Mouse (Mus musculus) midbrain, embryonic 11.5 days (tissue): ENCODE measurements at regions not wholly inside any gene's neighbourhood (a gene's known extent, or its start where the extent isn't known, plus 50 kb on each side); places are given as distances from the start of the nearest gene placed in this dataset.

Experiments used
- ATAC-seq: fragments of 200-750 bp; cut with Nextera tagmentation; 2 replicates; pipeline ENCODE4 v1.8.0; 2017; ENCODE audit warnings: moderate TSS enrichment, moderate library complexity; ENCODE audit not compliant: low FRiP score
- DNase-seq: peaks from one replicate; pipeline ENCODE4 v3.0.0; 2015; ENCODE audit warnings: low spot score; ENCODE audit errors: missing footprints
- H3K27ac ChIP-seq: fragments of 300-500 bp; sonication (generic); 2 replicates; pipeline ENCODE4 v1.5.1; 2014; ENCODE audit warnings: low read depth, low read length
- H3K27me3 ChIP-seq: fragments of 300-500 bp; sonication (generic); 2 replicates; pipeline ENCODE4 v1.6.1; 2014; ENCODE audit warnings: mild to moderate bottlenecking, low read length, moderate library complexity, mixed read lengths; ENCODE audit not compliant: control insufficient read depth, insufficient read depth
- H3K36me3 ChIP-seq: fragments of 300-500 bp; sonication (generic); 2 replicates; pipeline ENCODE4 v1.6.1; 2014; ENCODE audit warnings: mild to moderate bottlenecking, low read length, moderate library complexity, mixed read lengths; ENCODE audit not compliant: control insufficient read depth, insufficient read depth
- H3K4me1 ChIP-seq: fragments of 300-500 bp; sonication (generic); 2 replicates; pipeline ENCODE4 v1.6.1; 2014; ENCODE audit warnings: low read length; ENCODE audit not compliant: control insufficient read depth, insufficient read depth
- H3K4me2 ChIP-seq: fragments of 300-500 bp; sonication (generic); 2 replicates; pipeline ENCODE4 v1.6.1; 2014; ENCODE audit warnings: mild to moderate bottlenecking, moderate library complexity
- H3K4me3 ChIP-seq: fragments of 300-500 bp; sonication (generic); 2 replicates; pipeline ENCODE4 v1.5.1; 2014; ENCODE audit warnings: low read depth, low read length
- H3K9ac ChIP-seq: fragments of 300-500 bp; sonication (generic); 2 replicates; pipeline ENCODE4 v1.6.1; 2014; ENCODE audit warnings: low read length
- H3K9me3 ChIP-seq: fragments of 300-500 bp; sonication (generic); 2 replicates; pipeline ENCODE4 v1.6.1; 2016; ENCODE audit warnings: low read length; ENCODE audit not compliant: control insufficient read depth
- WGBS: fragments of 180-500 bp; shearing (Covaris S2); extraction: QIAGEN DNeasy Blood & Tissue Kit; methylation state at CpG from one replicate; pipeline ENCODE4 v1.1.7; 2014; 5-methylcytosine and 5-hydroxymethylcytosine counted together

GRCm38 (mm10) chr2:51055339-51055738, 93.6 kb downstream of the Rnd3 start:
- DNase-seq: no peak

GRCm38 (mm10) chr2:51049834-51050170, 99.1 kb downstream of the Rnd3 start:
- no peak for DNase-seq
- ATAC-seq: no peak
- WGBS: 51% methylated on average over 3 of the region's 3 CpGs
- Histone ChIP-seq H3K4me1 (0 out of 2 replicates have a peak, but pooled peaks cover 2% of the 10 kb centered on the region), H3K9me3 (no peaks in the 10 kb centered on the region), H3K27me3 (no peaks in the 10 kb centered on the region), H3K4me2 (no peak overlapping the region), H3K36me3 (no peaks in the 10 kb centered on the region), H3K4me3 (no peak overlapping the region), H3K27ac (no peak overlapping the region), H3K9ac (no peak overlapping the region)

More at GRCm38 (mm10) chr2:51055339-51055738, 93.6 kb downstream of the Rnd3 start:
- Histone ChIP-seq H3K9ac (no peak overlapping the region), H3K27ac (no peak overlapping the region), H3K4me2 (no peak overlapping the region), H3K9me3 (no peaks in the 10 kb centered on the region), H3K4me1 (peaks cover 3% of the 10 kb centered on the region; the same call in 1 of the 2 replicates), H3K4me3 (no peak overlapping the region), H3K36me3 (no peaks in the 10 kb centered on the region), H3K27me3 (no peaks in the 10 kb centered on the region)
- 76% methylated on average over 3 of the region's 3 CpGs for WGBS
- ATAC-seq: no peak

GRCm38 (mm10) chr2:51049101-51049833, 99.6 kb downstream of the Rnd3 start:
- Histone ChIP-seq H3K27ac (no peak overlapping the region), H3K9me3 (no peaks in the 10 kb centered on the region), H3K9ac (no peak overlapping the region), H3K4me1 (0 out of 2 replicates have a peak, but pooled peaks cover 2% of the 10 kb centered on the region), H3K36me3 (no peaks in the 10 kb centered on the region), H3K27me3 (no peaks in the 10 kb centered on the region), H3K4me2 (no peak overlapping the region), H3K4me3 (no peak overlapping the region)
- DNase-seq: no peak
- ATAC-seq: no peak
- WGBS: 53% methylated on average over 8 of the region's 8 CpGs

GRCm38 (mm10) chr2:51047520-51047919, 101.4 kb downstream of the Rnd3 start:
- Histone ChIP-seq H3K27ac (no peak overlapping the region), H3K4me2 (no peak overlapping the region), H3K27me3 (no peaks in the 10 kb centered on the region), H3K4me3 (no peak overlapping the region), H3K36me3 (no peaks in the 10 kb centered on the region), H3K9ac (no peak overlapping the region), H3K9me3 (no peaks in the 10 kb centered on the region), H3K4me1 (0 out of 2 replicates have a peak, but pooled peaks cover 2% of the 10 kb centered on the region)
- no peak for DNase-seq
- WGBS: 85% methylated on average over 5 of the region's 5 CpGs
- ATAC-seq: no peak

- no peaks in the 10 kb centered on the region for H3K9me3 ChIP-seq
- no peak for DNase-seq
- no peaks in the 10 kb centered on the region for H3K27me3 ChIP-seq
- H3K4me2 ChIP-seq: no peak overlapping the region
- 71% methylated on average over 2 of the region's 2 CpGs for WGBS
- ATAC-seq: no peak
- no peak overlapping the region for H3K27ac ChIP-seq
- no peak overlapping the region for H3K9ac ChIP-seq
- H3K4me1 ChIP-seq: 0 out of 2 replicates have a peak, but pooled peaks cover 2% of the 10 kb centered on the region
- no peaks in the 10 kb centered on the region for H3K36me3 ChIP-seq
- H3K4me3 ChIP-seq: no peak overlapping the region
Observed at GRCm38 (mm10) chr2:51045626-51046025, 103.3 kb downstream of the Rnd3 start.

- Histone ChIP-seq H3K27me3 (no peaks in the 10 kb centered on the region), H3K4me1 (no peaks in the 10 kb centered on the region), H3K9me3 (no peaks in the 10 kb centered on the region), H3K4me3 (no peak overlapping the region), H3K9ac (no peak overlapping the region), H3K36me3 (no peaks in the 10 kb centered on the region), H3K4me2 (no peak overlapping the region), H3K27ac (no peak overlapping the region)
- WGBS: 61% methylated on average over 7 of the region's 7 CpGs
- DNase-seq: no peak
- no peak for ATAC-seq
Observed at GRCm38 (mm10) chr2:51041101-51041500, 107.8 kb downstream of the Rnd3 start.

- no peak for ATAC-seq
- 68% methylated on average over 6 of the region's 6 CpGs for WGBS
Observed at GRCm38 (mm10) chr2:51038685-51039084, 110.2 kb downstream of the Rnd3 start.

GRCm38 (mm10) chr2:51036995-51037394, 111.9 kb downstream of the Rnd3 start:
- H3K9me3 ChIP-seq: no peaks in the 10 kb centered on the region
- DNase-seq (no peak), ATAC-seq (no peak)
- no peak overlapping the region for H3K27ac ChIP-seq
- no peak overlapping the region for H3K9ac ChIP-seq
- H3K4me2 ChIP-seq: no peak overlapping the region
- H3K4me3 ChIP-seq: no peak overlapping the region
- no peaks in the 10 kb centered on the region for H3K36me3 ChIP-seq
- no peaks in the 10 kb centered on the region for H3K27me3 ChIP-seq
- H3K4me1 ChIP-seq: no peaks in the 10 kb centered on the region
- WGBS: 88% methylated on average over 5 of the region's 5 CpGs

More at GRCm38 (mm10) chr2:51038685-51039084, 110.2 kb downstream of the Rnd3 start:
- no peak for DNase-seq
- Histone ChIP-seq H3K36me3 (no peaks in the 10 kb centered on the region), H3K4me3 (no peak overlapping the region), H3K27ac (no peak overlapping the region), H3K27me3 (no peaks in the 10 kb centered on the region), H3K9ac (no peak overlapping the region), H3K4me2 (no peak overlapping the region), H3K4me1 (no peaks in the 10 kb centered on the region), H3K9me3 (no peaks in the 10 kb centered on the region)

- DNase-seq: no peak
- ATAC-seq: no peak
- H3K36me3 ChIP-seq: no peaks in the 10 kb centered on the region
- no peaks in the 10 kb centered on the region for H3K9me3 ChIP-seq
- no peak overlapping the region for H3K4me2 ChIP-seq
- H3K27ac ChIP-seq: no peak overlapping the region
- no peak overlapping the region for H3K4me3 ChIP-seq
- no peak overlapping the region for H3K9ac ChIP-seq
- H3K4me1 ChIP-seq: no peaks in the 10 kb centered on the region
- 67% methylated on average over 8 of the region's 8 CpGs for WGBS
- H3K27me3 ChIP-seq: no peaks in the 10 kb centered on the region
Observed at GRCm38 (mm10) chr2:51036190-51036755, 112.6 kb downstream of the Rnd3 start.
